Mouse (Mus musculus) macrophage (primary cell): ENCODE results near the gene Ripply3. TPM values are rescaled to one million over a fixed set of nuclear protein-coding genes. Genes with fewer than 3 reads are reported as not detected.

Source experiments
- H3K27ac ChIP-seq: fragments of 350-480 bp; formaldehyde crosslinking; 2 replicates; pipeline ENCODE4 v1.9.0; 2021
- H3K36me3 ChIP-seq: fragments of 350-480 bp; formaldehyde crosslinking; 2 replicates; pipeline ENCODE4 v1.9.0; 2021; ENCODE audit errors: inconsistent target
- H3K4me3 ChIP-seq: fragments of 350-480 bp; formaldehyde crosslinking; 2 replicates; pipeline ENCODE4 v1.9.0; 2021; ENCODE audit errors: inconsistent target
- H3K79me2 ChIP-seq: fragments of 350-480 bp; formaldehyde crosslinking; 2 replicates; pipeline ENCODE4 v1.9.0; 2021; ENCODE audit errors: inconsistent target
- WGBS: methylation state at CpG from one replicate; pipeline ENCODE4 v1.1.7; 2026; ENCODE audit warnings: inconsistent platforms; ENCODE audit not compliant: missing documents; 5-methylcytosine and 5-hydroxymethylcytosine counted together
- polyA plus RNA-seq: library from polyadenylated mRNA; stranded (reverse); fragments of 250-400 nt; gene quantifications from 3 replicates; pipeline ENCODE4 v1.2.4, GENCODE M21; 2018; ENCODE audit warnings: inconsistent platforms

The Ripply3 gene
- polyA plus RNA-seq, 1 experiment from 2014 or later, result not detected

- WGBS, result 92% methylated on average over 13 of the region's 13 CpGs
- H3K27ac ChIP-seq, result no peak overlapping the region
- H3K36me3 ChIP-seq, result no peaks in the 10 kb centered on the region
- H3K4me3 ChIP-seq, result no peak overlapping the region
- no peaks in the 10 kb centered on the region for H3K79me2 ChIP-seq
Observed at GRCm38 (mm10) chr16:94360578-94361350, 32.5 kb downstream of the Ripply3 start.

- 71% methylated on average over 10 of the region's 10 CpGs for WGBS
- H3K27ac ChIP-seq, result no peak overlapping the region
- no peaks in the 10 kb centered on the region for H3K79me2 ChIP-seq
- no peaks in the 10 kb centered on the region for H3K36me3 ChIP-seq
- H3K4me3 ChIP-seq, result no peak overlapping the region
Observed at GRCm38 (mm10) chr16:94362174-94362873, 34.1 kb downstream of the Ripply3 start.

GRCm38 (mm10) chr16:94363814-94364213 lies 35.6 kb downstream of the Ripply3 start:
- H3K36me3 ChIP-seq, result no peaks in the 10 kb centered on the region
- no peak overlapping the region for H3K27ac ChIP-seq
- no peak overlapping the region for H3K4me3 ChIP-seq
- H3K79me2 ChIP-seq, result no peaks in the 10 kb centered on the region
- 62% methylated on average over 4 of the region's 4 CpGs for WGBS

- H3K36me3 ChIP-seq, result no peaks in the 10 kb centered on the region
- H3K79me2 ChIP-seq, result no peaks in the 10 kb centered on the region
- WGBS, result 89% methylated on average over 3 of the region's 3 CpGs
- H3K4me3 ChIP-seq, result no peak overlapping the region
- no peak overlapping the region for H3K27ac ChIP-seq
Observed at GRCm38 (mm10) chr16:94365435-94365834, 37.2 kb downstream of the Ripply3 start.

GRCm38 (mm10) chr16:94369596-94370172 lies 41.5 kb downstream of the Ripply3 start:
- H3K36me3 ChIP-seq, result no peaks in the 10 kb centered on the region
- WGBS, result 8% methylated on average over 6 of the region's 6 CpGs
- H3K27ac ChIP-seq, result no peak overlapping the region
- H3K4me3 ChIP-seq, result peak overlapping the region; percentile 27; the same call in 1 of the 2 replicates
- peaks cover 32% of the 10 kb centered on the region; the same call in 1 of the 2 replicates for H3K79me2 ChIP-seq

GRCm38 (mm10) chr16:94370173-94370914 lies 42.1 kb downstream of the Ripply3 start, which contains the start of gene Ttc3:
Gene Ttc3 (plus strand): TSS chr16:94370618.
- no peaks in the 10 kb centered on the region for H3K36me3 ChIP-seq
- 1% methylated on average over 79 of the region's 79 CpGs for WGBS
- no peak within 1 kb of the TSS for H3K27ac ChIP-seq
- peaks cover 38% of the 10 kb centered on the region for H3K79me2 ChIP-seq
- peak within 1 kb of the TSS; percentile 28 for H3K4me3 ChIP-seq

- WGBS, result under 1% methylated on average over 42 of the region's 43 CpGs
- no peaks in the 10 kb centered on the region for H3K36me3 ChIP-seq
- peaks cover 44% of the 10 kb centered on the region for H3K79me2 ChIP-seq
- H3K4me3 ChIP-seq, result peak overlapping the region; percentile 28
- H3K27ac ChIP-seq, result no peak overlapping the region
Observed at GRCm38 (mm10) chr16:94370915-94371300, 42.7 kb downstream of the Ripply3 start.

GRCm38 (mm10) chr16:94371301-94371931 lies 43.2 kb downstream of the Ripply3 start, which contains the start of gene Pigp:
Gene Pigp (minus strand): TSS chr16:94371842.
- Histone ChIP-seq H3K36me3 (no peaks in the 10 kb centered on the region), H3K27ac (no peak within 1 kb of the TSS), H3K4me3 (peak within 1 kb of the TSS; percentile 28), H3K79me2 (peaks cover 46% of the 10 kb centered on the region)
- WGBS, result 1% methylated on average over 37 of the region's 43 CpGs

- H3K4me3 ChIP-seq, result no peak overlapping the region
- H3K79me2 ChIP-seq, result peaks cover 76% of the 10 kb centered on the region
- WGBS, result 78% methylated on average over 1 of the region's 1 CpGs
- H3K36me3 ChIP-seq, result no peaks in the 10 kb centered on the region
- H3K27ac ChIP-seq, result no peak overlapping the region
Observed at GRCm38 (mm10) chr16:94379386-94379785, 51.2 kb downstream of the Ripply3 start.

- H3K27ac ChIP-seq, result no peak overlapping the region
- no peaks in the 10 kb centered on the region for H3K36me3 ChIP-seq
- WGBS, result 96% methylated on average over 3 of the region's 3 CpGs
Observed at GRCm38 (mm10) chr16:94383277-94383676, 55.1 kb downstream of the Ripply3 start.

More at GRCm38 (mm10) chr16:94383277-94383676, 55.1 kb downstream of the Ripply3 start:
- no peak overlapping the region for H3K4me3 ChIP-seq
- peaks cover 42% of the 10 kb centered on the region; the same call in 1 of the 2 replicates for H3K79me2 ChIP-seq

Other genes with a start within 250 kb of the Ripply3 start
- not detected in 3 replicates for gene Sim2, start 243.5 kb upstream of the Ripply3 start, polyA plus RNA-seq
- 2.8 to 6.0 TPM (median 5.2 TPM) in 3 replicates for gene Hlcs, start 14.8 kb upstream of the Ripply3 start, polyA plus RNA-seq
- 13.1 to 38.2 TPM (median 20.7 TPM) in 3 replicates for gene Ttc3, start 42.2 kb downstream of the Ripply3 start, polyA plus RNA-seq
- 19.2 to 31.0 TPM (median 24.7 TPM) in 3 replicates for gene Pigp, start 43.4 kb downstream of the Ripply3 start, polyA plus RNA-seq
- 45.9 to 89.1 TPM (median 67.2 TPM) in 3 replicates for gene Vps26c, start 198.4 kb downstream of the Ripply3 start, polyA plus RNA-seq
- 22.5 to 30.9 TPM (median 25.6 TPM) in 3 replicates for gene Dyrk1a, start 241.6 kb downstream of the Ripply3 start, polyA plus RNA-seq